Mouse (Mus musculus) limb, embryonic 10.5 days (tissue): Measurements from ENCODE around the gene Vmn1r198. TPM values are rescaled to one million over a fixed set of nuclear protein-coding genes. Genes with fewer than 3 reads are reported as not detected.
"Not testable (repeated sequence)": the region's sequence is repeated elsewhere in the genome, so short reads cannot be mapped to it uniquely, and the experiment has no call there.

Experiments used
- DNase-seq: peaks from one replicate; pipeline ENCODE4 v3.0.0-alpha.2; 2017; ENCODE audit warnings: low spot score
- H3K27ac ChIP-seq: fragments of 300-500 bp; sonication (generic); 2 replicates; pipeline ENCODE4 v1.5.1; 2016; ENCODE audit warnings: mild to moderate bottlenecking
- H3K27me3 ChIP-seq: fragments of 300-500 bp; sonication (generic); 2 replicates; pipeline ENCODE4 v1.6.1; 2016; ENCODE audit warnings: low read depth, mild to moderate bottlenecking; ENCODE audit not compliant: poor library complexity, severe bottlenecking
- H3K36me3 ChIP-seq: fragments of 300-500 bp; sonication (generic); 2 replicates; pipeline ENCODE4 v1.6.1; 2016; ENCODE audit warnings: mild to moderate bottlenecking, moderate library complexity
- H3K4me1 ChIP-seq: fragments of 300-500 bp; sonication (generic); 2 replicates; pipeline ENCODE4 v1.6.1; 2016
- H3K4me3 ChIP-seq: fragments of 300-500 bp; sonication (generic); 2 replicates; pipeline ENCODE4 v1.5.1; 2016; ENCODE audit warnings: mild to moderate bottlenecking, moderate library complexity
- H3K9me3 ChIP-seq: fragments of 300-500 bp; sonication (generic); replicated peaks from 2 replicates; pipeline ENCODE4 v1.6.1; 2016; ENCODE audit warnings: mild to moderate bottlenecking
- WGBS: fragments of 180-500 bp; shearing (Covaris S2); methylation state at CpG from one replicate; pipeline ENCODE4 v1.1.7; 2016; 5-methylcytosine and 5-hydroxymethylcytosine counted together
- polyA plus RNA-seq: library from polyadenylated mRNA; unstranded; fragments of >200 nt; fragmentation: Nextera tagmentation; extraction: Ambion mirVana; gene quantifications from 2 replicates; pipeline ENCODE4 v1.2.1, GENCODE M21; 2016

The Vmn1r198 gene
- not detected in 2 replicates for polyA plus RNA-seq

DNA sequence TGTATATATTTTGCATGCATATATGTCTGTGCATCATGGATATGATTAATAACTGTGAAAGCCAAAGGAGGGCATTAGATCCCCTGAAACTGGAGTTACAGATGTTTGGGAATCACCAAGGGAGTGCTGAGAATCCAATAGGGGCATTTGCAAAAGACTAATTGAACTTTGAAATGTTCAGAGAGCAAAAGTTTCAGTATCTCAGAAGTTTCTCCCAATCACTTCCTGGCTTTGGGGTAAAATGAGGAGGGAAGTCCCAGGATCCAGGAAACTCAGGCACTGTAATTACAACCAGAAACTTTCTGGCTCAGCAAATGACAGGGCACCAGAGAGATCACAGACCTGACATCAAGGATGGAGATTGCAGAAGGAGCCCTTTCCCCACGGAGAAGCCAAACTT lies at the start of gene Vmn1r198:
TSS of gene Vmn1r198 (plus strand) at position 301 of the 400 bp plus-strand sequence.
- no peaks in the 10 kb centered on the region for H3K27me3 ChIP-seq
- no peaks in the 10 kb centered on the region for H3K9me3 ChIP-seq
- no peaks in the 10 kb centered on the region for H3K36me3 ChIP-seq
- H3K27ac ChIP-seq: no peak within 1 kb of the TSS
- no peaks in the 10 kb centered on the region for H3K4me1 ChIP-seq
- 18% methylated on average over 1 of the region's 1 CpGs for WGBS
- no peak within 1 kb of the TSS for H3K4me3 ChIP-seq
- DNase-seq: no peak

DNA sequence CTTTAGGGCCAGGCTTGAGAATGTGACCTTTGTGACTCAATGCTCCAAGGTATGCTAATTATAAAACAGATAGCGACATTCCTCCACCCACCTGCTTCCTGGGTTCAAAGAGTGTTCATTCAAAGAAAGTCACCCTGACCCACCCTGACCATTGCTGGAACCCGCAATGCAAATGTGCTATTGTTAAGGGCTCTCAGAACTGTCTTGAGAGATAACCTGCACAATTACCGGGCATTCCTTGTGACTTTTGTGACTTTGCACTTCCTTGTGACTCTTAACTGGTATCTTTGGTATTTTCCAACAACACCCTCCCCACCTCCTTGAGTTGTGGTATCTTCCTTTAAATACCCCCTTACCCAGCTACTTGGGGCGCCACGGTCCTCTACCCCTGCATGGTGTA lies 42.1 kb upstream of the Vmn1r198 start:
- H3K4me1 ChIP-seq, DNase-seq, H3K27ac ChIP-seq, H3K9me3 ChIP-seq, H3K4me3 ChIP-seq, H3K27me3 ChIP-seq, H3K36me3 ChIP-seq: not testable (repeated sequence)
- 90% methylated on average over 5 of the region's 5 CpGs for WGBS

DNA sequence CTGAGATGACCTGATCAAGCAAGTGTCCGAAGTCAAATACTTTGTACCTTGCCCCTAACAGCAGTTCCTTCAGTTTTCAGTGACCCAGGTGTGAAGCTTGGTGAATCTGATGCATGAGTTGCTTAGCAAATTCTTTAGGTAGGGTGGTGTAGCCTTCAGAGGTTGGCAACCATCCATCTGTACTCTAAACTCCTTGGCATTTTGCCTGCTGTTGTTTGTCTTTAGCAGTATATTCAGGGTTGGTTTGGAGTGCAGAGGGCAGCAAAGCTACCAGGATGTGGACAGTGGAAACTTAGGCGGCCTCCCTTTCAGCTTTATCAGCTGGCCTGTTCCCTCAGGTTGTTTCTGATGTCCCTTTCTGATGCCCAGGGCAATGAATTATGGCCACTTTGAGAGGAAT lies 34.8 kb upstream of the Vmn1r198 start:
- Histone ChIP-seq H3K27ac (no peak overlapping the region), H3K4me1 (no peaks in the 10 kb centered on the region), H3K36me3 (no peaks in the 10 kb centered on the region), H3K9me3 (no peaks in the 10 kb centered on the region), H3K4me3 (no peak overlapping the region), H3K27me3 (no peaks in the 10 kb centered on the region)
- WGBS: 84% methylated on average over 2 of the region's 2 CpGs
- no peak for DNase-seq

DNA sequence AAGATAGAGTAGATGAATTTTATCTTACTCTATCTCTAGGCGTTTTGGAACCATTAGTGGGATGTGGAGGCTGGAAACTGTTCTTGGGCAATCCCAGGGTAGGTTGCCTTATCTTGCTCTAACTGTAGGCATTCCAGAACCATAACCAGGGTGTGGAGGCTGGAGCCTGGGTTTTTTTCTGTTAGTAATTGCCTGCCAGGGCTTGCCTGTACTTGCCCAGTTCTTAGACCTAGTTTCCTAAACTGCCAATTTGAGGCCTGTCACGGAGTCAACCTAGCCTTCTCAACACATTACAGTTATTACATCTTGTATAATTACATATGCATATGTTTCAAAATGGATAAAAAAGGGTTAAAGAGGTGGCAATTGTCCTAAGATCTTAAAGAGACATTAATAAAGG lies 32.8 kb upstream of the Vmn1r198 start:
- WGBS: 83% methylated on average over 2 of the region's 2 CpGs
- H3K4me1 ChIP-seq: no peaks in the 10 kb centered on the region
- no peak overlapping the region for H3K4me3 ChIP-seq
- no peaks in the 10 kb centered on the region for H3K9me3 ChIP-seq
- H3K27me3 ChIP-seq: no peaks in the 10 kb centered on the region
- H3K36me3 ChIP-seq: no peaks in the 10 kb centered on the region
- DNase-seq: no peak
- no peak overlapping the region for H3K27ac ChIP-seq

DNA sequence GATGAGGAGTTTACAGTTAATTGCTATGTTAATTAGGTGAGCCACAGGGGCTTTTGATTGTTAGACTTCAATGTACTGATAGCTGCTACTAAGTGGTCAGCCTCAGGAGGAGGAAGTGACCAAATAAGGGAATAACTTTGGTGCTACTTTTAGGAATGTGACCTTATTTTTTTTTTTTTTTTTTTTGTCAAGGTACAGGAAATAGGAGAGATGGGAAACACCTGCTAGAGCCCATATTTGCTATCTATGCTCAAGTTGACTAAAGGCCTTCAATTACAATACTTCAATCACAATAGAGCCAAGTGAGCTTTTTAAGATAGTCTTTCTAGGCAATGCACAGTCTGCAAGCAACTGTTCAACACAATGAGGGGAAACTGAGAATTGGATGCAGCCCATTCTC lies 30.1 kb upstream of the Vmn1r198 start:
- no peaks in the 10 kb centered on the region for H3K36me3 ChIP-seq
- H3K27ac ChIP-seq: no peak overlapping the region
- H3K9me3 ChIP-seq: no peaks in the 10 kb centered on the region
- H3K27me3 ChIP-seq: no peaks in the 10 kb centered on the region
- H3K4me1 ChIP-seq: no peaks in the 10 kb centered on the region
- no peak for DNase-seq
- no peak overlapping the region for H3K4me3 ChIP-seq

DNA sequence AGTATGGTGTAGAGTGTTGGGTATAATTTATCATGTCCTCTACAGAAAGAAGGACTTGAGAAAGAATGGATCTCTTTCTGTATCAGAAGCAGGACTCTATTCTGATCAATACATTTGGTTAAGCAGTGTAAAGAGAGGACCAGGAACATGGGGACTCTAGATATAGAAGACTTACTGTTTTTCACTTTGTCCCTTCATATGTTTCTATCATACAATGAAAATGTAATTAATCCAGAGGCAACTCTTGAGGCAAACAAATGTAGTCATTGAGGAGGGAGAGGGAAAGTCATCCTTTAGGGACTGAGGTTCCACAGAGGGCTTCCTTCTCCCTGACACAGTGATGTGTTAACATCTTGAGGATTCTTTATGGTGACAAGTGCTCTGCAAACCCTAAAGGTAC lies 25.9 kb upstream of the Vmn1r198 start, which contains the start of gene Vmn1r197:
TSS of gene Vmn1r197 (plus strand) at position 301 of the 400 bp plus-strand sequence.
- Histone ChIP-seq H3K27me3 (no peaks in the 10 kb centered on the region), H3K27ac (no peak within 1 kb of the TSS), H3K9me3 (no peaks in the 10 kb centered on the region), H3K4me3 (no peak within 1 kb of the TSS), H3K4me1 (no peaks in the 10 kb centered on the region), H3K36me3 (no peaks in the 10 kb centered on the region)
- no peak for DNase-seq

DNA sequence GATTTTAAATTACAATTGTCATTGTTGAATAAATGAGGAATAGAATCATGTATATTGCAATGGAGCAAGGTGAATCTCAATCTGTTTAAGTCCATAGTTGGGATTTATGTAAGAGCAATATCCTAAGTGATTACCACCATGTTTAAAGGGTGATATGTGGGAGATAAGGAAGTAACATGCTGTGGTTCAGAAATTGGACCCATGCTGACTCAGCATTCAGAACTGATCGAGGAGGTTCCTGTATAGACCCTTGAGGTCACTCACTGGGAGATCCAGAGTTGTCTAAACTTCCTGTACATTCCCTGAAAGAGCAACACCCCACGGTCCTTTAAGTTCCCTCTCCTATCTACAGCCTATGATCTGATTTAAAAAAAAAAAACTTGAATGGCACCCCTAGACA lies 16.9 kb upstream of the Vmn1r198 start:
- Histone ChIP-seq H3K9me3 (no peaks in the 10 kb centered on the region), H3K27me3 (no peaks in the 10 kb centered on the region), H3K4me3 (no peak overlapping the region), H3K36me3 (no peaks in the 10 kb centered on the region), H3K4me1 (no peaks in the 10 kb centered on the region), H3K27ac (no peak overlapping the region)
- WGBS: 82% methylated on average over 2 of the region's 2 CpGs
- DNase-seq: no peak

DNA sequence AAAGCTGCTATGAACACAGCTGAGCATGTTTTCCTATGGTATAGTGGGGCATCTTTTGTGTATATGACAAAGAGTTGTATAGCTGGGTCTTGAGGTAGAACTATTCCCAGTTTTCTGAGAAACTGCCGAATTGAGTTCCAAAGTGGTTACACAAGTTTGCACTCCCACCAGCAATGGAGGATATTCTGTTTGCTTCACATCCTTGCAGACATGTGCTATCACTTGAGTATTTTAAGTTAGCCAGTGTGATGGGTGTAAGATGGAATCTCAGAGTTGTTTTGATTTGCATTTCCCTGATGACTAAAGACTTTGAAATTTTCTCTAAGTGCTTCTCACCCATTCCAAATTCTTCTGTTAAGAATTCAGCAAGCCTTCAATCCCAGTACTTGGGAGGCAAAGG lies 14.6 kb upstream of the Vmn1r198 start:
- no peaks in the 10 kb centered on the region for H3K4me1 ChIP-seq
- 84% methylated on average over 1 of the region's 1 CpGs for WGBS
- no peak overlapping the region for H3K27ac ChIP-seq
- no peaks in the 10 kb centered on the region for H3K27me3 ChIP-seq
- H3K9me3 ChIP-seq: no peaks in the 10 kb centered on the region
- DNase-seq: no peak
- no peak overlapping the region for H3K4me3 ChIP-seq
- no peaks in the 10 kb centered on the region for H3K36me3 ChIP-seq

DNA sequence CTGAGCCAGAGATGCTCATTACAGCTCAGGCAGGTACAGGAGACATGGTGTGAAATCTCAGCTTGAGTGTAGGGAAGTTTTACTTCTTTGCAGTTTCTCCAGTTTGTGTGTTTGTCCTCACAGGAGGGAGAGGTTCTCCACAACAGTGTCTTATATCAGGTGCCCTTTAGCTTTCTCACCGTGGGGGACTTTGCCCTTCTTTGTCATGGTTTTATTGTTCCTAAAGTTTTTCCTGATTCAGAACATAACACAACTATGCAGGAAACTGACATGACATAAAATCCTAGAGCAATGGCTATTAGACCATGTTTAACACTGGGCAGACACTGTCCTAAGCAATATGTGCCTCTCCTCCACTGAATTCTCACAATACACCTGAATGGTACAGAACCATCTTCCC lies 649 bp downstream of the Vmn1r198 start:
- H3K36me3 ChIP-seq: no peaks in the 10 kb centered on the region
- no peak for DNase-seq
- H3K27me3 ChIP-seq: no peaks in the 10 kb centered on the region
- no peaks in the 10 kb centered on the region for H3K4me1 ChIP-seq
- no peaks in the 10 kb centered on the region for H3K9me3 ChIP-seq
- no peak overlapping the region for H3K4me3 ChIP-seq
- H3K27ac ChIP-seq: no peak overlapping the region
- WGBS: 83% methylated on average over 1 of the region's 1 CpGs

DNA sequence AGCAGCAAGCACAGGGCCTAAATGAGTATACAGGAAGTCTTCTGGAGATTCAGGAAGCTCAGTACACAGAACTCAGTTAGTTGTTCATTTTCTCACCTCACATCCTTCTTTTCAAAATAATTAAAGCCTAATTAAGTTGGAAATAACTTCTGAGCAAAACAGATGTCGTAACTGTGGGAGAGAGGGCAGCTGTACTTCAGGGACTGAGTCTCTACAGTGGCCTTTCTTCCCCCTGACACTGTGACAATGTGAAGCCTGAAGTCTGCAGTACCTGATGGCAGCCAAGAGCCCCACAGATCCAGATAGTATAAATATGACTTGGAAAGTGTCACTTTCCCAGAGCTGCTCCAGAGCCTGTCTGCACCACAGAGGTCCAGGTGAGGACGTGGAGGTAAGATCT lies 29.4 kb downstream of the Vmn1r198 start, which contains the start of gene Vmn1r199:
TSS of gene Vmn1r199 (plus strand) at position 301 of the 400 bp plus-strand sequence.
- Histone ChIP-seq H3K4me1 (no peaks in the 10 kb centered on the region), H3K27me3 (no peaks in the 10 kb centered on the region), H3K27ac (no peak within 1 kb of the TSS), H3K4me3 (no peak within 1 kb of the TSS), H3K9me3 (no peaks in the 10 kb centered on the region), H3K36me3 (no peaks in the 10 kb centered on the region)
- DNase-seq: no peak
- WGBS: 82% methylated on average over 2 of the region's 2 CpGs

DNA sequence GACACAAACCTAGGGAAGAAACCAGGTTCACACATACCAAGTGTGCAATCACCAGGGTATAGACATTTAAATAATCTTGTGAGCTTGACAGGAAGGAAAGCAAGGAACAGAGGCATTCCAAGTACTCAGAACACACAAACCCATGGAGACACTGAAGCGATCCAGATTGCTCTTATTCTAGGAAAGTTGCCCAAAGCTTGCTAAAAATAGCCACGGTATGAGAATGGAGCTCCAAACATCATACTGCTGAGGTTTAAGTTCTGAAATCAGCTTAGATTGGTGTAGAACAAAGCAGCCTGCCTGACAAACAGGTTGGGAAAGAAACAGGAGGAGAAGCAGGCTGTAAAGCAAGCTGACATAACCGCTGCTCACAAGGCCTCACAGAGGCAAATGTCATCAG lies 31.0 kb downstream of the Vmn1r198 start:
- H3K9me3 ChIP-seq, H3K36me3 ChIP-seq, H3K4me1 ChIP-seq, H3K27ac ChIP-seq, DNase-seq, H3K4me3 ChIP-seq, H3K27me3 ChIP-seq: not testable (repeated sequence)
- WGBS: 84% methylated on average over 3 of the region's 3 CpGs

DNA sequence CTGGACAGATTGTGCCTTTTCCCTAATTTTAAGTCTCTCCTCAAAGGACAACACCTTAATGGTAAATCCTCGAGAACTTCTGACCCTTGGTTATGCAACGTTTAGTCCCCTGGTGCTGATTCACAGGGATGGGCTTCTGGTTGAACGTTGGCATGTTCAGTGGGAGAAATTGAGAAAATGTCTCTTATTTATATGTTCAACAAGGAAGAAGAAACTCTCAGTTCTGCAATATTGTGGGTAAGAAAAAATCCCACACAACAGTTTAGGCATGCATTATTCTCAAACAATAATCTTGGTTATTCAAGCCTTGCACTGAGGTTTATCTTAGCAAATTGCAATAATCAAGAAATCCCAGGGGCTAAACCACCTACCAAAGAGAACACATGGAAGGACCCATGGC lies 33.2 kb downstream of the Vmn1r198 start:
- H3K27me3 ChIP-seq: no peaks in the 10 kb centered on the region
- no peaks in the 10 kb centered on the region for H3K4me1 ChIP-seq
- H3K4me3 ChIP-seq: no peak overlapping the region
- H3K9me3 ChIP-seq: no peaks in the 10 kb centered on the region
- no peak for DNase-seq
- WGBS: 84% methylated on average over 3 of the region's 3 CpGs
- no peak overlapping the region for H3K27ac ChIP-seq
- no peaks in the 10 kb centered on the region for H3K36me3 ChIP-seq

DNA sequence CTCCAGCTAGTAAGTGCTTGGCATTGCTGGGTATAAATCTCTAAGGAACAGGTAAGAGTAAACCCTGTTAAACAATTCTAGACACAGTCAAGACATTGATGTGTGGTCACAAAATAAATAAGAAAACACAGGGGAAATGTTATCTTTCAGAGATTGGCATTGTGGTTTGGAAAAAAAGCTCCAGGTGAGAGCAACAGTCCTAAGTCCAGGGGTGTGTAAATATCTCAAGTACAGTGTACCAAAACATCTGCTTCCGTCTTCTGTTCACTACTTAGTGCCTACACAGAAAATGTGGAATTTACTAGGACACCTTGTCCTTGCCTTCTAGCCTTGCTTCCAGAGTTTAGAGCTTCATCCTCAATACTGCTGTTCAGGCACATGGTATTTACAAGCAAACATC lies 36.9 kb downstream of the Vmn1r198 start:
- Histone ChIP-seq H3K4me1 (peaks cover 9% of the 10 kb centered on the region), H3K9me3 (no peaks in the 10 kb centered on the region), H3K27me3 (no peaks in the 10 kb centered on the region), H3K27ac (no peak overlapping the region), H3K4me3 (no peak overlapping the region), H3K36me3 (no peaks in the 10 kb centered on the region)
- no peak for DNase-seq
- WGBS: 90% methylated on average over 1 of the region's 1 CpGs

DNA sequence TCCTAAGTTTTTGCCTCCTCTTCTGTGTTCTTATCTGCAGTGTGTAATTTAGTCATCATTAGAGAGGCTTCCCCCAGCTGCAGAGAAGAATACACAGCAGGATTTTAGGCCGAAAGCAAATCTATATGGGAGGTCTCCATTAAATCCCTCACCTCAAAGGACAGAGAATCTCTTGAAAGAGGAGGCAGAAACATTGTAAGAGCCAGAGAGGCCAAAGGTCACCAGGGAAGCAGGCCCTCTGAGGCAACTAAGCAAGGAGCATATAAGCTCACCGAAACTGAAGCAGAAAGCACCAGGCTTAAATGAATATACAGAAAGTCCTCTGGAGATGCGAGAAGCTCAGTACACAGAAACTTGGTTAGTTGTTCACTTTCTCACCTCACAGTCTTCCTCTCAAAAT lies 39.9 kb downstream of the Vmn1r198 start, which contains the start of gene Vmn1r200:
TSS of gene Vmn1r200 (plus strand) at position 301 of the 400 bp plus-strand sequence.
- Histone ChIP-seq H3K9me3 (no peaks in the 10 kb centered on the region), H3K4me3 (no peak within 1 kb of the TSS), H3K27ac (no peak within 1 kb of the TSS), H3K4me1 (peaks cover 9% of the 10 kb centered on the region), H3K27me3 (no peaks in the 10 kb centered on the region), H3K36me3 (no peaks in the 10 kb centered on the region)
- no peak for DNase-seq
- 35% methylated on average over 3 of the region's 3 CpGs for WGBS
